ENCODE assay signal across 8 mouse cellular contexts in the genomic region with DNA sequence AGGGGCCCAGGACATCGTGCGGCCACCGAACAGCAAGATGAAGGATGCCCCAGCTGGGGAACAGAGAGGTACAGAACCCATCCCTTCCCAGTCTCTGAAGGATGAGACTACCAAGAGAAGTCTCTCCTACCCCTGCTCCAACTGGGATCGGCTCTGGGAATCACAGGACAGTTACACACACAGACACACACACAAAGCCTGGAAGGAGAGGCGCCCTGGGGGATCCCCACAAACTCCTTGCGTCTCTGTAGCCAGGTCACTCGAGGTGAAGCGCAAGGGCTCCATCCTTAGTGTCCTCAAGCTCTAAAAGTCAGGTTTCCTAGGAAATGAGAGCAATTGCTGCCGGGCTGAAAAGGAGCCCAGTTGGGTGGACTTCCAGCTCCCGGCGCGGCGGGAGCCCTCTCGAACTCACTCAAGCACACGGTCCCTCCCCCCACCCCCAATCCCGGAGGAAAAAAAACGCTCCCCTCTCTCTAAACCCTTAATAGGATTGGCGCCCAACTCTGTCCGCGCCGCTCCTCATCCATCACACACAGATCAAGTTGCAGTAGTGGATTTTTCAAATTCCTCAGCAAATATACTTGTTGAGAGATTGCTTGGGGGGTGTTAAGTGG. TPM values are rescaled to one million over a fixed set of nuclear protein-coding genes. Genes with fewer than 3 reads are reported as not detected.
DNase-seq lines count a peak whose midpoint lies in the region; ATAC-seq and TF ChIP-seq lines count a peak whose summit lies in the region.

No protein-coding gene starts in this region.

- TF ChIP-seq EP300 in stomach, postnatal 0 days (optimal IDR thresholded peaks at IDR 0.05): no peak

- peaks cover 25% of the 10 kb centered on the region for H3K4me1 ChIP-seq in heart, embryonic 12.5 days (replicated peaks)
- H3K4me1 ChIP-seq in liver, embryonic 16.5 days (ENCODE audit: control insufficient read depth, low read depth, low read length): no peaks in the 10 kb centered on the region
- H3K4me1 ChIP-seq in stomach, postnatal 0 days (replicated peaks; ENCODE audit: control insufficient read depth, insufficient read depth): peaks cover 10% of the 10 kb centered on the region; the same call in 1 of the 2 replicates

- no peak for ATAC-seq in heart, embryonic 12.5 days (ENCODE audit: insufficient number of reproducible peaks, low FRiP score)
- ATAC-seq in liver, embryonic 16.5 days (ENCODE audit: low read depth): no peak
- ATAC-seq in stomach, postnatal 0 days (ENCODE audit: low FRiP score, low TSS enrichment): no peak

- H3K9ac ChIP-seq in heart, embryonic 12.5 days: peak overlapping the region; percentile 66
- H3K9ac ChIP-seq in liver, embryonic 16.5 days (ENCODE audit: low read depth, low read length): no peak overlapping the region
- peak overlapping the region; percentile 64 for H3K9ac ChIP-seq in stomach, postnatal 0 days (ENCODE audit: low read length)

- peak overlapping the region; percentile 51 for H3K4me3 ChIP-seq in heart, embryonic 12.5 days
- 0 out of 2 replicates have a peak overlapping the region, but pooled peaks have one; percentile 2 for H3K4me3 ChIP-seq in liver, embryonic 16.5 days (ENCODE audit: low read depth, low read length)
- peak overlapping the region; percentile 55 for H3K4me3 ChIP-seq in stomach, postnatal 0 days (ENCODE audit: low read depth, low read length)

- DNase-seq in heart, adult 11 months: peak; percentile 92
- DNase-seq in heart, postnatal 25 days (ENCODE audit: low spot score): no peak
- peak; percentile 72 for DNase-seq in NIH3T3 (ENCODE audit: low read depth)
- no peak for DNase-seq in stomach, postnatal 0 days (ENCODE audit: low spot score)
- no peak for DNase-seq in right cerebral cortex, adult 18-20 months
- DNase-seq in layer of hippocampus, adult 18-20 months (ENCODE audit: low spot score in 2 of 2): no peak

- TF ChIP-seq CTCF in stomach, postnatal 0 days (IDR thresholded peaks at IDR 0.05; ENCODE audit: low read depth): no peak

- under 1% methylated on average over 21 of the region's 21 CpGs for WGBS in heart, embryonic 12.5 days
- 1% methylated on average over 21 of the region's 21 CpGs for WGBS in liver, embryonic 16.5 days (ENCODE audit: insufficient replicate concordance)
- under 1% methylated on average over 21 of the region's 21 CpGs for WGBS in stomach, postnatal 0 days

- intact Hi-C loops in heart, postnatal 25 days (cut with DNase I): loop anchor here (10.0 kb wide), 1 partner anchor 207 kb away; no protein-coding TSS in a partner anchor

- H3K36me3 ChIP-seq in heart, embryonic 12.5 days: no peaks in the 10 kb centered on the region
- H3K36me3 ChIP-seq in liver, embryonic 16.5 days (ENCODE audit: control insufficient read depth, insufficient read depth): no peaks in the 10 kb centered on the region
- H3K36me3 ChIP-seq in stomach, postnatal 0 days (ENCODE audit: control insufficient read depth, insufficient read depth, low read length): no peaks in the 10 kb centered on the region

- H3K27me3 ChIP-seq in heart, embryonic 12.5 days (replicated peaks): peaks cover 21% of the 10 kb centered on the region
- peaks cover 74% of the 10 kb centered on the region for H3K27me3 ChIP-seq in liver, embryonic 16.5 days (ENCODE audit: control insufficient read depth, insufficient read depth, low read depth, low read length)
- no peaks in the 10 kb centered on the region for H3K27me3 ChIP-seq in stomach, postnatal 0 days (ENCODE audit: control insufficient read depth, insufficient read depth, low read length)

- H3K9me3 ChIP-seq in heart, embryonic 12.5 days (replicated peaks): no peaks in the 10 kb centered on the region
- H3K9me3 ChIP-seq in liver, embryonic 16.5 days (replicated peaks; ENCODE audit: control insufficient read depth, low read length): no peaks in the 10 kb centered on the region
- no peaks in the 10 kb centered on the region for H3K9me3 ChIP-seq in stomach, postnatal 0 days (ENCODE audit: control insufficient read depth, low read length)

- H3K4me2 ChIP-seq in heart, embryonic 12.5 days: peak overlapping the region; percentile 96
- no peak overlapping the region for H3K4me2 ChIP-seq in liver, embryonic 16.5 days (ENCODE audit: low read depth, low read length)
- H3K4me2 ChIP-seq in stomach, postnatal 0 days (replicated peaks; ENCODE audit: low read depth): peak overlapping the region; percentile 78

- H3K27ac ChIP-seq in heart, embryonic 12.5 days (ENCODE audit: poor library complexity, severe bottlenecking): peak overlapping the region; percentile 25
- no peak overlapping the region for H3K27ac ChIP-seq in liver, embryonic 16.5 days (ENCODE audit: low read length)
- peak overlapping the region; percentile 87 for H3K27ac ChIP-seq in stomach, postnatal 0 days (replicated peaks)

RNA-seq across cellular contexts. Expression of a gene that starts 1.4 kb away (rescaled TPM):
- 1 to 10 TPM; 1.3 to 1.9 TPM for total RNA-seq in heart, postnatal 25 days (2021)
- 3.3 and 4.0 TPM in 2 replicates for polyA plus RNA-seq in heart, embryonic 12.5 days (2016; fragmentation: Nextera tagmentation; extraction: Ambion mirVana)
- 0.20 and 0.54 TPM in 2 replicates for polyA plus RNA-seq in liver, embryonic 16.5 days (2015; fragmentation: Nextera tagmentation; extraction: Ambion mirVana)
- 1.8 and 2.0 TPM in 2 replicates for polyA plus RNA-seq in stomach, postnatal 0 days (2015; fragmentation: Nextera tagmentation; extraction: Ambion mirVana)
- 1 to 10 TPM; 3.2 to 4.1 TPM for total RNA-seq in layer of hippocampus, adult 18-20 months (2021)

Comparison
In these comparisons a context has a peak if more than half of its experiments do, and no peak if none do; other contexts are left out.
1. DNase-seq: peak in heart, adult 11 months (single experiment) and NIH3T3 (single experiment); none in heart, postnatal 25 days (single experiment), stomach, postnatal 0 days (single experiment), right cerebral cortex, adult 18-20 months (single experiment) and layer of hippocampus, adult 18-20 months (0 of 2).
2. H3K4me3 ChIP-seq: peak in every context shown above with its lines; median percentile 55 in stomach, postnatal 0 days; 51 in heart, embryonic 12.5 days; 2 in liver, embryonic 16.5 days.